Mouse (Mus musculus) thymus, postnatal 14 days (tissue): Measurements from ENCODE around the gene Slc29a1.

Experiments
- DNase-seq: peaks from one replicate; pipeline ENCODE4 v3.0.0; 2021

Slc29a1 gene

GRCm38 (mm10) chr17:45589236-45589635, 10.2 kb downstream of the Slc29a1 start:
- no peak for DNase-seq

- DNase-seq: no peak
These were observed 11.0 kb downstream of the Slc29a1 start for GRCm38 (mm10) chr17:45588370-45588769.

GRCm38 (mm10) chr17:45586449-45586837, 13.0 kb downstream of the Slc29a1 start:
- peak; percentile 47 for DNase-seq

- DNase-seq: no peak
These were observed 13.5 kb downstream of the Slc29a1 start for GRCm38 (mm10) chr17:45585725-45586448.

- DNase-seq: peak; percentile 85
These were observed 14.3 kb downstream of the Slc29a1 start for GRCm38 (mm10) chr17:45584939-45585678.

GRCm38 (mm10) chr17:45584096-45584896, 15.1 kb downstream of the Slc29a1 start:
- peak; percentile 38 for DNase-seq

- peak; percentile 55 for DNase-seq
These were observed 16.6 kb downstream of the Slc29a1 start for GRCm38 (mm10) chr17:45582715-45583355.

- DNase-seq: no peak
These were observed 17.2 kb downstream of the Slc29a1 start for GRCm38 (mm10) chr17:45582188-45582587.

GRCm38 (mm10) chr17:45581567-45581983, 17.8 kb downstream of the Slc29a1 start:
- DNase-seq: peak; percentile 80

GRCm38 (mm10) chr17:45580958-45581477, 18.4 kb downstream of the Slc29a1 start:
- DNase-seq: no peak

- no peak for DNase-seq
These were observed 19.9 kb downstream of the Slc29a1 start for GRCm38 (mm10) chr17:45579554-45579953.

GRCm38 (mm10) chr17:45578843-45579242, 20.6 kb downstream of the Slc29a1 start:
- peak; percentile 59 for DNase-seq

- no peak for DNase-seq
These were observed 21.2 kb downstream of the Slc29a1 start for GRCm38 (mm10) chr17:45578242-45578641.

- DNase-seq: no peak
These were observed 24.1 kb downstream of the Slc29a1 start for GRCm38 (mm10) chr17:45575123-45575897.

- DNase-seq: peak; percentile 84
These were observed 25.2 kb downstream of the Slc29a1 start for GRCm38 (mm10) chr17:45574129-45574761.

- DNase-seq: peak; percentile 99
These were observed 25.7 kb downstream of the Slc29a1 start for GRCm38 (mm10) chr17:45573780-45574123.

GRCm38 (mm10) chr17:45573087-45573779, 26.2 kb downstream of the Slc29a1 start, which contains the start of gene Hsp90ab1:
Gene Hsp90ab1, minus strand, starts transcription at chr17:45573271.
- peak; percentile 100 for DNase-seq

GRCm38 (mm10) chr17:45572103-45573086, 27.0 kb downstream of the Slc29a1 start:
- DNase-seq: peak; percentile 81

- no peak for DNase-seq
These were observed 29.4 kb downstream of the Slc29a1 start for GRCm38 (mm10) chr17:45569999-45570398.
